Mouse (Mus musculus) liver, adult 2 months (tissue): ENCODE results near the gene Qsox1.

Source experiments
- CTCF ChIP-seq: fragments of 200-500 bp; IDR thresholded peaks from 2 replicates; pipeline ENCODE4 v1.5.1; 2011; ENCODE audit warnings: low read depth, low read length, control low read depth
- POLR2A ChIP-seq: fragments of 200-500 bp; IDR thresholded peaks from 2 replicates; pipeline ENCODE4 v1.6.1; 2011; ENCODE audit warnings: low read length, control low read depth; ENCODE audit not compliant: insufficient read depth; ENCODE audit errors: extremely low read depth

DNA sequence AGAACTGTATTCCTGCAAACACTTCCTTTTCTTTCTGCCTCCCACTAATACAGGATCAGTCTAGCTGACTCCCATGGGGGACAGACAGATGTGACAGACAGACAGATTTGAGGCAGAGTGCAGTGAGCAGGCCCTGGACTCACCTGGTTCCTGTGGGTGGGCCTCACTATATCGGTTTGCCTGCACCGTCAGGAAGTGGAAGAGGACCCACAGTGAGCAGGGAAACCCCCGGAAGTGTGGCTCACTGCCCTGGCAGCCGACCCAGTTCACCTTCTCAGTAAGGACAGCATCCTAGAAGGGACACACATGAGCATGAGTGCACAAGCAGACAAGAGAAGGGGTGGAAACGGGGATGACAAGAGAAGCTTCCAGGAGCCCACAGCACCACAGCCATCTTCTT lies 30.3 kb downstream of the Qsox1 start:
- TF ChIP-seq CTCF (no peak), POLR2A (no peak)
